Mouse (Mus musculus) MEL (cell line): ENCODE measurements around the gene Cables2. TPM values are rescaled to one million over a fixed set of nuclear protein-coding genes. Genes with fewer than 3 reads are reported as not detected.

Source experiments
- DNase-seq: peaks from one replicate; pipeline ENCODE4 v3.0.0; 2011; ENCODE audit warnings: low read depth, low spot score
- H3K27ac ChIP-seq: 2 replicates; pipeline ENCODE4 v1.5.1; 2012; ENCODE audit warnings: low read depth, mild to moderate bottlenecking, control low read depth, low read length, moderate library complexity; ENCODE audit not compliant: control insufficient read depth
- H3K27me3 ChIP-seq, 2 experiments: fragments of 150-350 bp in 1 of 2; sonication (generic) in 1 of 2; 2 replicates each; pipeline ENCODE4 v1.6.1; 2012; ENCODE audit warnings: low read length in 2 of 2, mild to moderate bottlenecking in 2 of 2, improper control_type of control experiment in 1 of 2, moderate library complexity in 1 of 2; ENCODE audit not compliant: insufficient read depth in 2 of 2, control insufficient read depth in 1 of 2
- H3K36me3 ChIP-seq, 2 experiments: 2 replicates each; pipeline ENCODE4 v1.6.1; 2012 to 2014; ENCODE audit warnings: low read length in 2 of 2, improper control_type of control experiment in 1 of 2, inconsistent platforms in 1 of 2, mild to moderate bottlenecking in 1 of 2; ENCODE audit not compliant: insufficient read depth in 2 of 2, control insufficient read depth in 1 of 2
- H3K4me1 ChIP-seq, 2 experiments: fragments of 150-350 bp in 1 of 2; sonication (generic) in 1 of 2; 2 replicates each; pipeline ENCODE4 v1.6.1; 2012; ENCODE audit warnings: low read length in 2 of 2, improper control_type of control experiment in 1 of 2, mild to moderate bottlenecking in 1 of 2; ENCODE audit not compliant: insufficient read depth in 2 of 2, control insufficient read depth in 1 of 2
- H3K4me3 ChIP-seq, 2 experiments: fragments of 150-350 bp in 1 of 2; sonication (generic) in 1 of 2; 2 replicates each; pipeline ENCODE4 v1.5.1; 2012; ENCODE audit warnings: low read depth in 2 of 2, low read length in 2 of 2, mild to moderate bottlenecking in 2 of 2, moderate library complexity in 2 of 2, control low read depth in 1 of 2, improper control_type of control experiment in 1 of 2; ENCODE audit not compliant: control insufficient read depth in 1 of 2, insufficient read depth in 1 of 2
- H3K79me2 ChIP-seq: 2 replicates; pipeline ENCODE4 v1.6.1; 2012; ENCODE audit warnings: mild to moderate bottlenecking, low read length, moderate library complexity; ENCODE audit not compliant: control insufficient read depth, poor library complexity, insufficient read depth
- H3K9ac ChIP-seq: 2 replicates; pipeline ENCODE4 v1.6.1; 2012; ENCODE audit warnings: low read depth, mild to moderate bottlenecking, control low read depth, low read length, moderate library complexity; ENCODE audit not compliant: control insufficient read depth, poor library complexity, severe bottlenecking
- H3K9me3 ChIP-seq: fragments of 150-350 bp; sonication (generic); replicated peaks from 2 replicates; pipeline ENCODE4 v1.6.1; 2012; ENCODE audit warnings: mild to moderate bottlenecking, low read length, improper control_type of control experiment, moderate library complexity; ENCODE audit not compliant: insufficient read depth
- BHLHE40 ChIP-seq: IDR thresholded peaks from 2 replicates; pipeline ENCODE4 v1.6.1; 2012; ENCODE audit warnings: low read depth, mild to moderate bottlenecking, inconsistent platforms, low read length, improper control_type of control experiment, borderline replicate concordance
- CHD1 ChIP-seq: IDR thresholded peaks from 2 replicates; pipeline ENCODE4 v1.6.1; 2012; ENCODE audit warnings: low read depth, mild to moderate bottlenecking, inconsistent platforms, low read length, improper control_type of control experiment
- ELF1 ChIP-seq: IDR thresholded peaks from 2 replicates; pipeline ENCODE4 v1.6.1; 2014; ENCODE audit warnings: low read depth, mild to moderate bottlenecking, inconsistent platforms, low read length, improper control_type of control experiment, moderate library complexity
- ETS1 ChIP-seq: IDR thresholded peaks from 2 replicates; pipeline ENCODE4 v1.6.1; 2012; ENCODE audit warnings: low read depth, mild to moderate bottlenecking, inconsistent platforms, low read length, improper control_type of control experiment, moderate library complexity
- GATA1 ChIP-seq: IDR thresholded peaks from 2 replicates; pipeline ENCODE4 v1.6.1; 2011; ENCODE audit warnings: low read depth, low read length, improper control_type of control experiment
- JUND ChIP-seq: IDR thresholded peaks from 2 replicates; pipeline ENCODE4 v1.6.1; 2011; ENCODE audit warnings: low read depth, mild to moderate bottlenecking, improper control_type of control experiment, low read length
- MAFK ChIP-seq: IDR thresholded peaks from 2 replicates; pipeline ENCODE4 v1.6.1; 2011; ENCODE audit warnings: low read depth, mild to moderate bottlenecking, low read length, improper control_type of control experiment, borderline replicate concordance
- MAZ ChIP-seq: IDR thresholded peaks from 2 replicates; pipeline ENCODE4 v1.6.1; 2012; ENCODE audit warnings: low read depth, mild to moderate bottlenecking, inconsistent platforms, low read length, improper control_type of control experiment
- MEF2A ChIP-seq: IDR thresholded peaks from 2 replicates; pipeline ENCODE4 v1.6.1; 2014; ENCODE audit warnings: low read depth, mild to moderate bottlenecking, inconsistent platforms, low read length, improper control_type of control experiment; ENCODE audit not compliant: poor library complexity, insufficient replicate concordance, severe bottlenecking; ENCODE audit errors: extremely low read depth
- MXI1 ChIP-seq: IDR thresholded peaks from 2 replicates; pipeline ENCODE4 v1.6.1; 2011; ENCODE audit warnings: mild to moderate bottlenecking, low read depth, low read length, improper control_type of control experiment
- MYB ChIP-seq: IDR thresholded peaks from 2 replicates; pipeline ENCODE4 v1.6.1; 2011; ENCODE audit warnings: mild to moderate bottlenecking, low read depth, low read length, improper control_type of control experiment
- NELFE ChIP-seq: IDR thresholded peaks from 2 replicates; pipeline ENCODE4 v1.6.1; 2011; ENCODE audit warnings: low read depth, low read length, improper control_type of control experiment
- NRF1 ChIP-seq: IDR thresholded peaks from 2 replicates; pipeline ENCODE4 v1.6.1; 2014; ENCODE audit warnings: low read depth, mild to moderate bottlenecking, inconsistent platforms, low read length, improper control_type of control experiment, moderate library complexity; ENCODE audit not compliant: poor library complexity, insufficient read depth, severe bottlenecking
- POLR2A ChIP-seq, 2 experiments: IDR thresholded peaks; 2 replicates each; pipeline ENCODE4 v1.6.1; 2011 to 2012; ENCODE audit warnings: low read length in 2 of 2, mild to moderate bottlenecking in 2 of 2, control low read depth in 1 of 2, improper control_type of control experiment in 1 of 2, low read depth in 1 of 2, moderate library complexity in 1 of 2; ENCODE audit not compliant: control insufficient read depth in 1 of 2, insufficient read depth in 1 of 2, poor library complexity in 1 of 2
- POLR2AphosphoS2 ChIP-seq: IDR thresholded peaks from 2 replicates; pipeline ENCODE4 v1.6.1; 2011; ENCODE audit warnings: low read length, improper control_type of control experiment
- POLR2AphosphoS5 ChIP-seq: IDR thresholded peaks from 2 replicates; pipeline ENCODE4 v1.6.1; 2012; ENCODE audit warnings: low read depth, borderline replicate concordance, mild to moderate bottlenecking, inconsistent platforms, low read length, moderate library complexity, mixed read lengths
- RAD21 ChIP-seq: IDR thresholded peaks from 2 replicates; pipeline ENCODE4 v1.6.1; 2011; ENCODE audit warnings: mild to moderate bottlenecking, low read depth, low read length, improper control_type of control experiment
- RCOR1 ChIP-seq: IDR thresholded peaks from 2 replicates; pipeline ENCODE4 v1.6.1; 2012; ENCODE audit warnings: low read depth, mild to moderate bottlenecking, inconsistent platforms, low read length, improper control_type of control experiment
- TCF12 ChIP-seq: IDR thresholded peaks from 2 replicates; pipeline ENCODE4 v1.6.1; 2014; ENCODE audit warnings: low read depth, mild to moderate bottlenecking, inconsistent platforms, low read length, improper control_type of control experiment, moderate library complexity
- USF1 ChIP-seq: IDR thresholded peaks from 2 replicates; pipeline ENCODE4 v1.6.1; 2014; ENCODE audit warnings: low read depth, mild to moderate bottlenecking, inconsistent platforms, low read length, improper control_type of control experiment, moderate library complexity
- USF2 ChIP-seq, 2 experiments: IDR thresholded peaks; 2 replicates each; pipeline ENCODE4 v1.6.1; 2011 to 2012; ENCODE audit warnings: improper control_type of control experiment in 2 of 2, low read length in 2 of 2, borderline replicate concordance in 1 of 2, inconsistent platforms in 1 of 2, low read depth in 1 of 2, mild to moderate bottlenecking in 1 of 2; ENCODE audit not compliant: insufficient read depth in 1 of 2
- ZC3H11A ChIP-seq: IDR thresholded peaks from 2 replicates; pipeline ENCODE4 v1.6.1; 2012; ENCODE audit warnings: low read depth, mild to moderate bottlenecking, inconsistent platforms, low read length, improper control_type of control experiment
- ZMIZ1 ChIP-seq: IDR thresholded peaks from 2 replicates; pipeline ENCODE4 v1.6.1; 2012; ENCODE audit warnings: low read depth, mild to moderate bottlenecking, inconsistent platforms, low read length, improper control_type of control experiment, moderate library complexity
- polyA plus RNA-seq, 2 experiments: library from polyadenylated mRNA; stranded (reverse) in 1 of 2; unstranded in 1 of 2; fragments of >175 nt in 1 of 2; fragments of >200 nt in 1 of 2; gene quantifications; 2 replicates each; pipeline versions ENCODE4 v1.2.1 to v1.2.4; 2012; ENCODE audit warnings: low replicate concordance in 2 of 2, low read depth in 1 of 2; ENCODE audit not compliant: insufficient read length in 2 of 2, insufficient read depth in 1 of 2, missing spikeins in 1 of 2
- total RNA-seq: library from RNA; depleted of rRNA; stranded (reverse); fragments of 300-350 nt; gene quantifications from 2 replicates; pipeline ENCODE4 v1.2.3, GENCODE M21; 2012

Cables2 gene
- total and polyA plus RNA-seq, 3 experiments: 10.7 to 16.7 TPM; not detected in 1

- peaks cover 0 to 9% of the 10 kb centered on the region in 2 experiments; a peak in 1 of 4 replicates for H3K4me1 ChIP-seq
These were observed 53.1 kb downstream of the Cables2 start for GRCm38 (mm10) chr2:180220165-180220564.

GRCm38 (mm10) chr2:180219145-180219943 lies 54.0 kb downstream of the Cables2 start:
- no peaks in the 10 kb centered on the region for H3K27me3 ChIP-seq
- TF ChIP-seq TCF12 (no peak), MEF2A (no peak), POLR2AphosphoS5 (no peak), USF1 (no peak), MYB (no peak), NRF1 (no peak)
- TF ChIP-seq, all 39 proteins: peak for 0

More at GRCm38 (mm10) chr2:180220165-180220564, 53.1 kb downstream of the Cables2 start:
- H3K27ac ChIP-seq: no peak overlapping the region
- no peak for TF ChIP-seq RAD21
- no peaks in the 10 kb centered on the region for H3K27me3 ChIP-seq
- H3K79me2 ChIP-seq: peaks cover 1% of the 10 kb centered on the region; the same call in 1 of the 2 replicates
- no peaks in the 10 kb centered on the region for H3K9me3 ChIP-seq
- no peak for DNase-seq
- H3K36me3 ChIP-seq: no peaks in the 10 kb centered on the region; a peak in 1 of 4 replicates
- no peak overlapping the region for H3K4me3 ChIP-seq
- H3K9ac ChIP-seq: no peak overlapping the region

GRCm38 (mm10) chr2:180218677-180219076 lies 54.6 kb downstream of the Cables2 start:
- peaks cover 0 to 9% of the 10 kb centered on the region in 2 experiments; a peak in 1 of 4 replicates for H3K4me1 ChIP-seq
- H3K27me3 ChIP-seq: no peaks in the 10 kb centered on the region
- no peaks in the 10 kb centered on the region; a peak in 1 of 4 replicates for H3K36me3 ChIP-seq
- H3K4me3 ChIP-seq: no peak overlapping the region
- TF ChIP-seq MXI1 (no peak), MAFK (no peak), MAZ (no peak), NELFE (no peak), ZC3H11A (no peak), POLR2A (IDR thresholded peaks at IDR 0.05; ENCODE audit: control insufficient read depth in 1 of 2, insufficient read depth in 1 of 2, low read depth in 1 of 2, low read length in 2 of 2, poor library complexity in 1 of 2) (no peak), ELF1 (no peak), POLR2AphosphoS2 (no peak), RCOR1 (no peak), ETS1 (no peak), MEF2A (no peak), ZMIZ1 (no peak), USF2 (IDR thresholded peaks at IDR 0.05; ENCODE audit: borderline replicate concordance in 1 of 2, insufficient read depth in 1 of 2, low read depth in 1 of 2, low read length in 2 of 2) (no peak), GATA1 (no peak), JUND (no peak), CHD1 (no peak), BHLHE40 (no peak)
- no peaks in the 10 kb centered on the region for H3K79me2 ChIP-seq
- H3K9me3 ChIP-seq: no peaks in the 10 kb centered on the region
- no peak for DNase-seq
- no peak overlapping the region for H3K9ac ChIP-seq
- no peak overlapping the region for H3K27ac ChIP-seq

More at GRCm38 (mm10) chr2:180219145-180219943, 54.0 kb downstream of the Cables2 start:
- no peak overlapping the region for H3K27ac ChIP-seq
- DNase-seq: no peak
- no peak overlapping the region for H3K4me3 ChIP-seq
- no peaks in the 10 kb centered on the region for H3K79me2 ChIP-seq
- H3K4me1 ChIP-seq: peaks cover 0 to 9% of the 10 kb centered on the region in 2 experiments; a peak in 1 of 4 replicates
- H3K36me3 ChIP-seq: no peaks in the 10 kb centered on the region; a peak in 1 of 4 replicates
- no peak overlapping the region for H3K9ac ChIP-seq
- H3K9me3 ChIP-seq: no peaks in the 10 kb centered on the region
